Mouse (Mus musculus): ENCODE data around the gene Tex19.1. TPM values are rescaled to one million over a fixed set of nuclear protein-coding genes. Genes with fewer than 3 reads are reported as not detected.
A peak's percentile ranks its signal among the peaks of the same experiment; 100 is the strongest.
"Not testable (repeated sequence)": the region's sequence is repeated elsewhere in the genome, so short reads cannot be mapped to it uniquely, and the experiment has no call there.

Gene Tex19.1
- not detected in 2 replicates for polyA plus RNA-seq (2012; ENCODE audit: insufficient read depth, low replicate concordance)

GRCm38 (mm10) chr11:121145865-121146264 lies at the start of gene Tex19.1:
Tex19.1 (plus strand) TSS chr11:121146143.
- H3K27me3 ChIP-seq (replicated peaks) = peaks cover 29% of the 10 kb centered on the region
- TF ChIP-seq FLI1 (IDR thresholded peaks at IDR 0.05; ENCODE audit: low read length) (no peak), GATA1 (IDR thresholded peaks at IDR 0.05; ENCODE audit: borderline replicate concordance, low read length) (no peak)
- H3K4me1 ChIP-seq = peaks cover 6% of the 10 kb centered on the region; the same call in 1 of the 2 replicates
- no peak within 1 kb of the TSS for H3K4me3 ChIP-seq (replicated peaks)
- H3K36me3 ChIP-seq (replicated peaks; ENCODE audit: low read length) = no peaks in the 10 kb centered on the region
- peaks cover 19% of the 10 kb centered on the region for H3K9me3 ChIP-seq

- TF ChIP-seq FLI1 (IDR thresholded peaks at IDR 0.05; ENCODE audit: low read length) (no peak), GATA1 (IDR thresholded peaks at IDR 0.05; ENCODE audit: borderline replicate concordance, low read length) (no peak)
- no peaks in the 10 kb centered on the region for H3K9me3 ChIP-seq
- peak overlapping the region; percentile 20 for H3K4me3 ChIP-seq (replicated peaks)
- H3K27me3 ChIP-seq (replicated peaks) = no peaks in the 10 kb centered on the region
- peaks cover 4% of the 10 kb centered on the region for H3K36me3 ChIP-seq (replicated peaks; ENCODE audit: low read length)
- peaks cover 61% of the 10 kb centered on the region for H3K4me1 ChIP-seq
Measured at GRCm38 (mm10) chr11:121099762-121100161, 46.2 kb upstream of the Tex19.1 start.

GRCm38 (mm10) chr11:121100692-121101091 lies 45.3 kb upstream of the Tex19.1 start:
- Histone ChIP-seq H3K4me1 (peaks cover 58% of the 10 kb centered on the region), H3K36me3 (replicated peaks; ENCODE audit: low read length) (peaks cover 4% of the 10 kb centered on the region), H3K27me3 (replicated peaks) (no peaks in the 10 kb centered on the region), H3K9me3 (no peaks in the 10 kb centered on the region), H3K4me3 (replicated peaks) (peak overlapping the region; percentile 72)
- no peak for TF ChIP-seq FLI1 (IDR thresholded peaks at IDR 0.05; ENCODE audit: low read length)
- TF ChIP-seq GATA1 (IDR thresholded peaks at IDR 0.05; ENCODE audit: borderline replicate concordance, low read length) = no peak

- no peaks in the 10 kb centered on the region for H3K27me3 ChIP-seq (replicated peaks)
- peaks cover 58% of the 10 kb centered on the region for H3K4me1 ChIP-seq
- TF ChIP-seq FLI1 (IDR thresholded peaks at IDR 0.05; ENCODE audit: low read length) (no peak), GATA1 (IDR thresholded peaks at IDR 0.05; ENCODE audit: borderline replicate concordance, low read length) (no peak)
- H3K9me3 ChIP-seq = no peaks in the 10 kb centered on the region
- H3K36me3 ChIP-seq (replicated peaks; ENCODE audit: low read length) = peaks cover 4% of the 10 kb centered on the region
- H3K4me3 ChIP-seq (replicated peaks) = peak overlapping the region; percentile 5
Measured at GRCm38 (mm10) chr11:121101124-121101805, 44.7 kb upstream of the Tex19.1 start.

GRCm38 (mm10) chr11:121107242-121107641 lies 38.7 kb upstream of the Tex19.1 start:
- H3K9me3 ChIP-seq; H3K4me3 ChIP-seq (replicated peaks); H3K27me3 ChIP-seq (replicated peaks): not testable (repeated sequence)

GRCm38 (mm10) chr11:121108061-121108460 lies 37.9 kb upstream of the Tex19.1 start:
- TF ChIP-seq GATA1 (IDR thresholded peaks at IDR 0.05; ENCODE audit: borderline replicate concordance, low read length) (no peak), FLI1 (IDR thresholded peaks at IDR 0.05; ENCODE audit: low read length) (no peak)
- Histone ChIP-seq H3K27me3 (replicated peaks) (peaks cover 2% of the 10 kb centered on the region), H3K9me3 (no peaks in the 10 kb centered on the region), H3K4me3 (replicated peaks) (peak overlapping the region; percentile 67), H3K4me1 (peaks cover 45% of the 10 kb centered on the region), H3K36me3 (replicated peaks; ENCODE audit: low read length) (no peaks in the 10 kb centered on the region)

More at GRCm38 (mm10) chr11:121107242-121107641, 38.7 kb upstream of the Tex19.1 start:
- H3K36me3 ChIP-seq (replicated peaks; ENCODE audit: low read length) = not testable (repeated sequence)
- peaks cover 41% of the 10 kb centered on the region for H3K4me1 ChIP-seq

GRCm38 (mm10) chr11:121109986-121110385 lies 36.0 kb upstream of the Tex19.1 start:
- no peak for TF ChIP-seq GATA1 (IDR thresholded peaks at IDR 0.05; ENCODE audit: borderline replicate concordance, low read length)
- no peak for TF ChIP-seq FLI1 (IDR thresholded peaks at IDR 0.05; ENCODE audit: low read length)
- H3K9me3 ChIP-seq = no peaks in the 10 kb centered on the region
- no peaks in the 10 kb centered on the region for H3K36me3 ChIP-seq (replicated peaks; ENCODE audit: low read length)
- H3K4me3 ChIP-seq (replicated peaks) = no peak overlapping the region
- H3K27me3 ChIP-seq (replicated peaks) = peaks cover 2% of the 10 kb centered on the region
- H3K4me1 ChIP-seq = peaks cover 58% of the 10 kb centered on the region

GRCm38 (mm10) chr11:121111051-121111450 lies 34.9 kb upstream of the Tex19.1 start:
- no peaks in the 10 kb centered on the region for H3K36me3 ChIP-seq (replicated peaks; ENCODE audit: low read length)
- H3K4me3 ChIP-seq (replicated peaks) = no peak overlapping the region
- peaks cover 58% of the 10 kb centered on the region for H3K4me1 ChIP-seq
- peaks cover 2% of the 10 kb centered on the region for H3K27me3 ChIP-seq (replicated peaks)
- no peaks in the 10 kb centered on the region for H3K9me3 ChIP-seq
- no peak for TF ChIP-seq FLI1 (IDR thresholded peaks at IDR 0.05; ENCODE audit: low read length)
- no peak for TF ChIP-seq GATA1 (IDR thresholded peaks at IDR 0.05; ENCODE audit: borderline replicate concordance, low read length)

GRCm38 (mm10) chr11:121111601-121112000 lies 34.3 kb upstream of the Tex19.1 start:
- H3K4me1 ChIP-seq = peaks cover 58% of the 10 kb centered on the region
- TF ChIP-seq FLI1 (IDR thresholded peaks at IDR 0.05; ENCODE audit: low read length) = no peak
- no peak for TF ChIP-seq GATA1 (IDR thresholded peaks at IDR 0.05; ENCODE audit: borderline replicate concordance, low read length)
- no peaks in the 10 kb centered on the region for H3K36me3 ChIP-seq (replicated peaks; ENCODE audit: low read length)
- H3K4me3 ChIP-seq (replicated peaks) = no peak overlapping the region
- peaks cover 6% of the 10 kb centered on the region for H3K27me3 ChIP-seq (replicated peaks)
- H3K9me3 ChIP-seq = no peaks in the 10 kb centered on the region

- Histone ChIP-seq H3K4me3 (replicated peaks) (no peak overlapping the region), H3K4me1 (peaks cover 52% of the 10 kb centered on the region), H3K9me3 (no peaks in the 10 kb centered on the region), H3K36me3 (replicated peaks; ENCODE audit: low read length) (no peaks in the 10 kb centered on the region), H3K27me3 (replicated peaks) (peaks cover 9% of the 10 kb centered on the region)
- TF ChIP-seq GATA1 (IDR thresholded peaks at IDR 0.05; ENCODE audit: borderline replicate concordance, low read length) (no peak), FLI1 (IDR thresholded peaks at IDR 0.05; ENCODE audit: low read length) (no peak)
Measured at GRCm38 (mm10) chr11:121112091-121112775, 33.7 kb upstream of the Tex19.1 start.

All from megakaryocyte, embryonic 14.5 days (primary cell).